Mouse (Mus musculus) neural tube, embryonic 10.5 days (tissue): ENCODE results near the gene C2cd4b.
A peak's percentile ranks its signal among the peaks of the same experiment; 100 is the strongest.

Experiments
- DNase-seq: peaks from one replicate; pipeline ENCODE4 v3.0.0-alpha.2; 2017; ENCODE audit warnings: low spot score; ENCODE audit errors: extremely low spot score

C2cd4b gene

GRCm38 (mm10) chr9:67759163-67759955 lies at the start of gene C2cd4b:
Gene C2cd4b, plus strand, starts transcription at chr9:67759437.
- DNase-seq = peak; percentile 46

- DNase-seq = peak; percentile 61
Observed at GRCm38 (mm10) chr9:67711051-67711877, 48.0 kb upstream of the C2cd4b start.

- no peak for DNase-seq
Observed at GRCm38 (mm10) chr9:67712146-67712545, 47.1 kb upstream of the C2cd4b start.

- DNase-seq = no peak
Observed at GRCm38 (mm10) chr9:67717081-67717480, 42.2 kb upstream of the C2cd4b start.

- no peak for DNase-seq
Observed at GRCm38 (mm10) chr9:67718596-67718995, 40.6 kb upstream of the C2cd4b start.

- DNase-seq = no peak
Observed at GRCm38 (mm10) chr9:67720150-67720549, 39.1 kb upstream of the C2cd4b start.

- DNase-seq = no peak
Observed at GRCm38 (mm10) chr9:67722378-67722777, 36.9 kb upstream of the C2cd4b start.

- DNase-seq = no peak
Observed at GRCm38 (mm10) chr9:67725196-67725595, 34.0 kb upstream of the C2cd4b start.

- no peak for DNase-seq
Observed at GRCm38 (mm10) chr9:67733716-67734115, 25.5 kb upstream of the C2cd4b start.

GRCm38 (mm10) chr9:67735426-67735825 lies 23.8 kb upstream of the C2cd4b start:
- DNase-seq = peak; percentile 27

- no peak for DNase-seq
Observed at GRCm38 (mm10) chr9:67741256-67741655, 18.0 kb upstream of the C2cd4b start.

- no peak for DNase-seq
Observed at GRCm38 (mm10) chr9:67753411-67754182, 5.6 kb upstream of the C2cd4b start.

- no peak for DNase-seq
Observed at GRCm38 (mm10) chr9:67754713-67755112, 4.5 kb upstream of the C2cd4b start.

GRCm38 (mm10) chr9:67758686-67759085 lies 551 bp upstream of the C2cd4b start:
- peak; percentile 47 for DNase-seq

- peak; percentile 80 for DNase-seq
Observed at GRCm38 (mm10) chr9:67759956-67760764, 923 bp downstream of the C2cd4b start.

- DNase-seq = no peak
Observed at GRCm38 (mm10) chr9:67760991-67761390, 1.8 kb downstream of the C2cd4b start.

- DNase-seq = no peak
Observed at GRCm38 (mm10) chr9:67763326-67763725, 4.1 kb downstream of the C2cd4b start.

GRCm38 (mm10) chr9:67766405-67766804 lies 7.2 kb downstream of the C2cd4b start:
- DNase-seq = no peak

- DNase-seq = no peak
Observed at GRCm38 (mm10) chr9:67766948-67767347, 7.7 kb downstream of the C2cd4b start.

- no peak for DNase-seq
Observed at GRCm38 (mm10) chr9:67768843-67769242, 9.6 kb downstream of the C2cd4b start.

- no peak for DNase-seq
Observed at GRCm38 (mm10) chr9:67769401-67769800, 10.2 kb downstream of the C2cd4b start.
